Mouse (Mus musculus): ENCODE measurements around the gene Gm45021.

DNA sequence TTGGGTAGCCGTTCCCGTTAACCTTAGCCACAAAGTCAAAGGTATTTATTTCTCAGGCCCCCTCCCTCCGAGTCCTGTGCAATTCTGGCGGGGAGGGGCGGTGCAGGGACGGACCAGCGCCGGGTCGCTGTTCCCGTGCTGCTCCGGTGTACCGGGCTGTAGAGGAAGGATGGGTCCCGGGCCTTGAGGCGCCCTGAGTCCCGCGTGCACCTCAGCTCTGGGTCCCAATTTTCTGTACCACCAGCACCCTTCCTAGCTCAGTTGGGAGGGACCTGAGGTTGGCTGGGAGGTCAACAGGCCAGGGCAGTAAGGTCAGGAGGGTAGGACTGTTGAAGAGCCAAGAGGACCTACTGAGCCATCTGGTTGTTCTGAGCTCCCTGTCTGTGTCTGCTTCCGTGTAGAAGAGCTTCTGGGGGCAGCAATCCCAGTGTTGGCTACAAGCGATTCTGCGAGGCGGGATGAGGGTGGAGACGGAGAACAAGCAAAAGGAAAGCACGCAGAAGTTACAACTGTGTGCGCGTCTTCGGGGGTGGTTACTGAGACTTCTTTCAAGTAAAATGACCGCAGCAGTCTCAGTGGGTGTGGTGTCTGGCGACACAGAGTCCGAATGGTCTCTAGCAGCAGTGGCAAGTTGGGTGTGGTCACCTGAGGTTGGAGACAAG is 12.8 kb downstream of the Gm45021 start:
- TF ChIP-seq POLR2A (IDR thresholded peaks at IDR 0.05; ENCODE audit: insufficient read depth, low read length): no peak
- no peak for TF ChIP-seq CTCF (IDR thresholded peaks at IDR 0.05; ENCODE audit: low read depth, low read length)
- no peak for TF ChIP-seq EP300 (IDR thresholded peaks at IDR 0.05; ENCODE audit: insufficient read depth, low read depth, low read length)

Data from ES-Bruce4 (cell line).